Mouse (Mus musculus) left cerebral cortex, adult 18-20 months (tissue): ENCODE results near the gene Gm11634. TPM values are rescaled to one million over a fixed set of nuclear protein-coding genes. Genes with fewer than 3 reads are reported as not detected.
"Not testable (repeated sequence)": the region's sequence is repeated elsewhere in the genome, so short reads cannot be mapped to it uniquely, and the experiment has no call there.

ENCODE experiments used
- DNase-seq, 2 experiments: peaks; one replicate each; pipeline ENCODE4 v3.0.0; 2021 to 2022; ENCODE audit warnings: low spot score in 2 of 2, mixed read lengths in 1 of 2
- long read RNA-seq, 2 experiments: library from polyadenylated mRNA; stranded (forward); transcript quantifications; one replicate each; pipeline ENCODE4 v2.0.0; 2021
- total RNA-seq, 2 experiments: library from RNA; stranded (reverse); gene quantifications; 2 replicates each; pipeline ENCODE4 v1.2.3; 2021

The Gm11634 gene
- not detected for total RNA-seq
- long read RNA-seq, experiment 1, result 0 reads
- long read RNA-seq, experiment 2, result 0 reads

- no peak for DNase-seq
Measured at GRCm38 (mm10) chr11:101599156-101599555, at the start of gene Gm11634. Gene Gm11634, minus strand, starts transcription at chr11:101599256.

GRCm38 (mm10) chr11:101647093-101647492 is 48.0 kb upstream of the Gm11634 start:
- DNase-seq, result not testable (repeated sequence)

- not testable (repeated sequence) for DNase-seq
Measured at GRCm38 (mm10) chr11:101646283-101646794, 47.3 kb upstream of the Gm11634 start.

- DNase-seq, result peak; percentile 36 to 65
Measured at GRCm38 (mm10) chr11:101645411-101646282, 46.6 kb upstream of the Gm11634 start.

GRCm38 (mm10) chr11:101645043-101645410 is 46.0 kb upstream of the Gm11634 start:
- not testable (repeated sequence) for DNase-seq

- no peak for DNase-seq
Measured at GRCm38 (mm10) chr11:101644591-101644990, 45.5 kb upstream of the Gm11634 start.

- no peak for DNase-seq
Measured at GRCm38 (mm10) chr11:101642931-101643330, 43.9 kb upstream of the Gm11634 start.

- DNase-seq, result peak in 1 of 2 experiments; percentile 9
Measured at GRCm38 (mm10) chr11:101641710-101642642, 42.9 kb upstream of the Gm11634 start.

- DNase-seq, result peak; percentile 69 to 82
Measured at GRCm38 (mm10) chr11:101640857-101641709, 42.0 kb upstream of the Gm11634 start.

- no peak for DNase-seq
Measured at GRCm38 (mm10) chr11:101639761-101640160, 40.7 kb upstream of the Gm11634 start.

- DNase-seq, result no peak
Measured at GRCm38 (mm10) chr11:101635660-101636059, 36.6 kb upstream of the Gm11634 start.

GRCm38 (mm10) chr11:101628733-101629417 is 29.8 kb upstream of the Gm11634 start:
- not testable (repeated sequence) for DNase-seq

- peak; percentile 77 for DNase-seq
Measured at GRCm38 (mm10) chr11:101627857-101628559, 29.0 kb upstream of the Gm11634 start.

GRCm38 (mm10) chr11:101626995-101627856 is 28.2 kb upstream of the Gm11634 start, which contains the start of gene Rdm1:
Gene Rdm1, plus strand, starts transcription at chr11:101627195.
- DNase-seq, result peak; percentile 70 to 74

- no peak for DNase-seq
Measured at GRCm38 (mm10) chr11:101626649-101626994, 27.6 kb upstream of the Gm11634 start.

- not testable (repeated sequence) for DNase-seq
Measured at GRCm38 (mm10) chr11:101620022-101620655, 21.1 kb upstream of the Gm11634 start.

- DNase-seq, result no peak
Measured at GRCm38 (mm10) chr11:101618596-101618995, 19.5 kb upstream of the Gm11634 start.

GRCm38 (mm10) chr11:101617849-101618248 is 18.8 kb upstream of the Gm11634 start:
- no peak for DNase-seq
